Mouse (Mus musculus): Measurements from ENCODE around the gene Mmadhc.

- no peak for TF ChIP-seq CTCF (IDR thresholded peaks at IDR 0.05; ENCODE audit: insufficient read depth, low read length)
- TF ChIP-seq POLR2A (IDR thresholded peaks at IDR 0.05; ENCODE audit: borderline replicate concordance, extremely low read depth, low read depth, low read length): no peak
These were observed 47.0 kb upstream of the Mmadhc start for GRCm38 (mm10) chr2:50343598-50343997.
